Mouse (Mus musculus): ENCODE measurements around the gene Bcl2l11.

The Bcl2l11 gene

DNA sequence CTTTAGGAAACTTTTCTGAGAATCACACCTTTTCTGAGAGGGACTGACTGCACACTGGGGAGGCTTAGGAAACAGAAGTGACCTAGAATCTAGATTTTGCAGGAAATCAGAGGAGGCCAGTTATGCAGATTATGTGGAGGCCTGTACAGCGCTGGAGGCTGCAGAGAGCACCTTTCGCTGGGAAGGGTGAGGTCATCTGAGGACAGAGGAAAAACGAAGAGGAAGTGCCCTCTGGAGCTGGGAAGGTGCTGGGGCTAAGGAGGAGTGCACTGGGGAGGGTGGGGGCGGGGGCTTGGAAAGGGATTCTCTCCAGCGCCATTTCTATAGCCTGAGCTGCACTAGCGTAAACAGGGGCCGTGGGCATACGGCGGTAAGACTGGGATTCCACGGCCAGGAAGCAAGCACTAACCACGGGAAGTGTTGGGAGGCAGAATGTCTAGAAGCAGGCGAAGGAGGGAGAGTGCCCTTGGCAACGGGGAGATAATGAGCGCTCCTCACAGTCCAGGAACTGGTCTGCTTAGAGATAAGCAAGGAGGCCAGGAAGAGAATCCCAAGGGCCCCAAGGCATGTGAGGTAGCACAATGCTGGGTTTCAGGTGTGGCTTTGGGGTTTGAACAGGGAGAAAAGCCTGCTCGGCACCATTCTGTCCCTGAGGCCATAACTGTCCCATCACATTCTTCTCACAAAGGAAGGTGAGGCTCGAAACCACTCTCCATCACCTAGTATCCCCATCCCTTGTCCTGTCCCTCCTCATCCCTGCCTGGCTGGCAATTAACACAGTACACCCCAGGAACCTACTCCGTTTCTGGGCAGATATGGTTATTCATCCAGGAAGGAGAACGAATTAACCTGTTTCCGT lies 85.4 kb downstream of the Bcl2l11 start:
- peak; percentile 8 for DNase-seq (ENCODE audit: low read depth, low spot score)

DNA sequence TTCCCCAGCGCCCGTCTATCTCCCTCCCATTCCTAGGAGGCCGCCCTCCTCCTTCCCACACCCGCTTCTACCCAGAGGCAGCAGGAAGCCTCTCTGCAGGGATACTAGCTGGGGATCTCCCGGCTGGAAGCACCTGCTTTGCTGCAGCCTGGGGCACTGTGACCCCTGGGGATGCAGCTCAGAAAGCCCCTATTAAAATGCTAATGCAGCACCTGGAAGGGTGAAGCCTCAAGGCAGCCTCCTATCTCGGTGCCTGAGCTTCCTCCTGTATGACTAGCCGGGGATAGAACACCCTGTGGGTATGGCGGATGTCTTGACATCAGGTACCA lies 86.0 kb downstream of the Bcl2l11 start:
- DNase-seq (ENCODE audit: low read depth, low spot score), result no peak
